Mouse (Mus musculus) spleen, postnatal 14 days (tissue): ENCODE measurements around the gene Irak3.
"Not testable (repeated sequence)": the region's sequence is repeated elsewhere in the genome, so short reads cannot be mapped to it uniquely, and the experiment has no call there.

Experiments
- DNase-seq, 2 experiments: peaks; one replicate each; pipeline ENCODE4 v3.0.0; 2021 to 2022; ENCODE audit warnings: low spot score in 2 of 2

Irak3 gene

GRCm38 (mm10) chr10:120163490-120163889 is 38.4 kb downstream of the Irak3 start:
- DNase-seq, result no peak

GRCm38 (mm10) chr10:120162840-120163239 is 39.1 kb downstream of the Irak3 start:
- no peak for DNase-seq

GRCm38 (mm10) chr10:120160533-120160932 is 41.4 kb downstream of the Irak3 start:
- no peak for DNase-seq

- no peak for DNase-seq
Observed at GRCm38 (mm10) chr10:120153911-120154310, 48.0 kb downstream of the Irak3 start.

- no peak for DNase-seq
Observed at GRCm38 (mm10) chr10:120151672-120152071, 50.3 kb downstream of the Irak3 start.

GRCm38 (mm10) chr10:120140916-120141516 is 60.9 kb downstream of the Irak3 start:
- DNase-seq, result no peak

GRCm38 (mm10) chr10:120140193-120140592 is 61.7 kb downstream of the Irak3 start:
- no peak for DNase-seq

- DNase-seq, result no peak
Observed at GRCm38 (mm10) chr10:120136020-120136562, 65.8 kb downstream of the Irak3 start.

- no peak for DNase-seq
Observed at GRCm38 (mm10) chr10:120133697-120134096, 68.2 kb downstream of the Irak3 start.

- peak in 1 of 2 experiments; percentile 25 for DNase-seq
Observed at GRCm38 (mm10) chr10:120130621-120131020, 71.3 kb downstream of the Irak3 start.

GRCm38 (mm10) chr10:120128601-120129277 is 73.2 kb downstream of the Irak3 start:
- no peak for DNase-seq

GRCm38 (mm10) chr10:120125465-120125857 is 76.5 kb downstream of the Irak3 start:
- no peak for DNase-seq

GRCm38 (mm10) chr10:120124801-120125464 is 77.0 kb downstream of the Irak3 start:
- peak; percentile 58 to 74 for DNase-seq

- DNase-seq, result no peak
Observed at GRCm38 (mm10) chr10:120123721-120124120, 78.2 kb downstream of the Irak3 start.

GRCm38 (mm10) chr10:120115249-120115648 is 86.7 kb downstream of the Irak3 start:
- DNase-seq, result no peak

- no peak for DNase-seq
Observed at GRCm38 (mm10) chr10:120114493-120114892, 87.4 kb downstream of the Irak3 start.

GRCm38 (mm10) chr10:120113980-120114379 is 88.0 kb downstream of the Irak3 start:
- DNase-seq, result no peak

GRCm38 (mm10) chr10:120113482-120113881 is 88.4 kb downstream of the Irak3 start:
- DNase-seq, result not testable (repeated sequence)

GRCm38 (mm10) chr10:120112507-120113396 is 89.2 kb downstream of the Irak3 start, which contains the start of gene Helb:
TSS of gene Helb (minus strand) at chr10:120112987.
- peak; percentile 99 for DNase-seq

GRCm38 (mm10) chr10:120111691-120112319 is 90.1 kb downstream of the Irak3 start:
- DNase-seq, result no peak

- DNase-seq, result no peak
Observed at GRCm38 (mm10) chr10:120100806-120101205, 101.1 kb downstream of the Irak3 start.
